30 mouse cellular contexts compared by ENCODE assay signal in the genomic region with DNA sequence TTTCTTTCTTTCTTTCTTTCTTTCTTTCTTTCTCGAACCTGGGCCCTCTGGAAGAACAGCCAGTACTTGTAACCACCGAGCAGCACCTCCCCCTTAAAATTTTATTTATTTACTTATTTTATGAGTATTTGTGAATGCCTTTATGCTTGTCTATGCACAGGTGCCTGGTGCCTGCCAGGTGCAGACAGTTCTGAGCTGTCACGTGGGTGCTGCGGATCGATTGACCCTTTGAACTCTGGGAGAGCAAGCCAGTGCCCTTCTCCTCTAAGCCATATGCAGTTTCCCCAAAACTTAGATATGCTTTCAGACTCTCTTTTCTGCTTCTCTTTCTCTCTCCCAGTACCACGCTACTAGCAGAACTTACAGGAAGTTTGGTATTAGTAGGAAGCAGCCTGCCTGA. TPM values are rescaled to one million over a fixed set of nuclear protein-coding genes. Genes with fewer than 3 reads are reported as not detected.
DNase-seq lines count a peak whose midpoint lies in the region; ATAC-seq lines count a peak whose summit lies in the region.
"Had no signal": no experiment of that assay in that cellular context is flagged by ENCODE, and none has a peak within 500 bp of the region (broad histone marks: within the 10 kb centered on the region; RNA-seq: fewer than 3 reads in every experiment).

No protein-coding gene starts in this region.

- peak; percentile 47 for DNase-seq in liver
- DNase-seq in yolk sac, embryonic 10.5 days (ENCODE audit: low spot score), result peak; percentile 22
- no peak for DNase-seq in heart, postnatal 25 days (ENCODE audit: low spot score)
- DNase-seq in neural tube, embryonic 10.5 days (ENCODE audit: extremely low spot score, low spot score), result no peak
- DNase-seq in urinary bladder, postnatal 14 days (ENCODE audit: low spot score), result no peak
- DNase-seq: adrenal gland, postnatal 25 days; cerebellum, adult 18-20 months; cerebellum, postnatal 10 days; gastrocnemius, adult 2 months; gastrocnemius, postnatal 36 days; heart, postnatal 4 days; kidney, adult 8-10 months; kidney, postnatal 4 days; lung, adult 2 months; lung, postnatal 10 days; right cerebral cortex, postnatal 25 days; spleen, adult 18-20 months; thymus, postnatal 36 days had no signal

- H3K4me1 ChIP-seq in liver, embryonic 12.5 days, result peaks cover 32% of the 10 kb centered on the region
- no peaks in the 10 kb centered on the region for H3K4me1 ChIP-seq in intestine, embryonic 15.5 days (replicated peaks)
- peaks cover 19% of the 10 kb centered on the region for H3K4me1 ChIP-seq in liver, embryonic 16.5 days (ENCODE audit: control insufficient read depth, low read depth, low read length)
- H3K4me1 ChIP-seq: forebrain, embryonic 15.5 days; heart, embryonic 15.5 days; limb, embryonic 10.5 days; limb, embryonic 15.5 days; midbrain, embryonic 10.5 days; midbrain, embryonic 15.5 days had no signal

- H3K4me3 ChIP-seq in liver, embryonic 12.5 days, result no peak overlapping the region
- no peak overlapping the region for H3K4me3 ChIP-seq in intestine, embryonic 15.5 days (replicated peaks)
- no peak overlapping the region for H3K4me3 ChIP-seq in liver, embryonic 16.5 days (ENCODE audit: low read depth, low read length)
- H3K4me3 ChIP-seq: forebrain, embryonic 15.5 days; gastrocnemius, adult 2 months; heart, embryonic 15.5 days; limb, embryonic 10.5 days; limb, embryonic 15.5 days; midbrain, embryonic 10.5 days; midbrain, embryonic 15.5 days had no signal

- no peak overlapping the region for H3K4me2 ChIP-seq in liver, embryonic 12.5 days
- H3K4me2 ChIP-seq in intestine, embryonic 15.5 days (replicated peaks), result no peak overlapping the region
- H3K4me2 ChIP-seq in liver, embryonic 16.5 days (ENCODE audit: low read depth, low read length), result no peak overlapping the region
- H3K4me2 ChIP-seq: forebrain, embryonic 15.5 days; heart, embryonic 15.5 days; hindbrain, embryonic 14.5 days; limb, embryonic 15.5 days; midbrain, embryonic 15.5 days had no signal

- 57% methylated on average over 5 of the region's 6 CpGs for WGBS in liver, embryonic 12.5 days (ENCODE audit: insufficient replicate concordance)
- 46% methylated on average over 6 of the region's 6 CpGs for WGBS in intestine, embryonic 15.5 days
- 58% methylated on average over 5 of the region's 6 CpGs for WGBS in liver, embryonic 16.5 days (ENCODE audit: insufficient replicate concordance)

- intact Hi-C loops in heart, postnatal 25 days (cut with DNase I), result no loop called here

- H3K9me3 ChIP-seq in liver, embryonic 12.5 days (replicated peaks), result no peaks in the 10 kb centered on the region
- H3K9me3 ChIP-seq in intestine, embryonic 15.5 days, result no peaks in the 10 kb centered on the region
- no peaks in the 10 kb centered on the region for H3K9me3 ChIP-seq in liver, embryonic 16.5 days (replicated peaks; ENCODE audit: control insufficient read depth, low read length)
- H3K9me3 ChIP-seq: forebrain, embryonic 15.5 days; heart, embryonic 15.5 days; limb, embryonic 10.5 days; limb, embryonic 15.5 days; midbrain, embryonic 10.5 days; midbrain, embryonic 15.5 days had no signal

- no peak for ATAC-seq in liver, embryonic 12.5 days
- peak; percentile 71 for ATAC-seq in intestine, embryonic 15.5 days
- peak; percentile 67 for ATAC-seq in liver, embryonic 16.5 days (ENCODE audit: low read depth)
- ATAC-seq: forebrain, embryonic 15.5 days; midbrain, embryonic 15.5 days had no signal

- H3K9ac ChIP-seq in liver, embryonic 12.5 days, result no peak overlapping the region
- no peak overlapping the region for H3K9ac ChIP-seq in intestine, embryonic 15.5 days
- no peak overlapping the region for H3K9ac ChIP-seq in liver, embryonic 16.5 days (ENCODE audit: low read depth, low read length)
- H3K9ac ChIP-seq: forebrain, embryonic 15.5 days; heart, embryonic 15.5 days; hindbrain, embryonic 14.5 days; limb, embryonic 15.5 days; midbrain, embryonic 15.5 days had no signal

- H3K36me3 ChIP-seq in liver, embryonic 12.5 days, result no peaks in the 10 kb centered on the region
- H3K36me3 ChIP-seq in intestine, embryonic 15.5 days, result no peaks in the 10 kb centered on the region
- H3K36me3 ChIP-seq in liver, embryonic 16.5 days (ENCODE audit: control insufficient read depth, insufficient read depth), result no peaks in the 10 kb centered on the region
- H3K36me3 ChIP-seq: forebrain, embryonic 15.5 days; heart, embryonic 15.5 days; limb, embryonic 10.5 days; limb, embryonic 15.5 days; midbrain, embryonic 10.5 days; midbrain, embryonic 15.5 days had no signal

- H3K27me3 ChIP-seq in liver, embryonic 12.5 days (replicated peaks), result no peaks in the 10 kb centered on the region
- no peaks in the 10 kb centered on the region for H3K27me3 ChIP-seq in intestine, embryonic 15.5 days (replicated peaks)
- no peaks in the 10 kb centered on the region for H3K27me3 ChIP-seq in liver, embryonic 16.5 days (ENCODE audit: control insufficient read depth, insufficient read depth, low read depth, low read length)
- H3K27me3 ChIP-seq: forebrain, embryonic 15.5 days; heart, embryonic 15.5 days; limb, embryonic 15.5 days; midbrain, embryonic 15.5 days had no signal

- no peak overlapping the region for H3K27ac ChIP-seq in liver, embryonic 12.5 days
- H3K27ac ChIP-seq in intestine, embryonic 15.5 days, result no peak overlapping the region
- peak overlapping the region; percentile 12; the same call in 1 of the 2 replicates for H3K27ac ChIP-seq in liver, embryonic 16.5 days (ENCODE audit: low read length)
- H3K27ac ChIP-seq: forebrain, embryonic 15.5 days; gastrocnemius, adult 2 months; heart, embryonic 15.5 days; hindbrain, embryonic 14.5 days; kidney, postnatal 0 days; limb, embryonic 10.5 days; limb, embryonic 15.5 days; macrophage; midbrain, embryonic 10.5 days; midbrain, embryonic 15.5 days had no signal

RNA-seq across cellular contexts. Expression of a gene that starts 8.1 kb away (rescaled TPM):
- polyA plus RNA-seq in liver, embryonic 12.5 days (2016; fragmentation: Nextera tagmentation; extraction: Ambion mirVana), result 467 and 508 TPM in 2 replicates
- 484 and 495 TPM in 2 replicates for polyA plus RNA-seq in intestine, embryonic 15.5 days (2015; fragmentation: Nextera tagmentation; extraction: Ambion mirVana)
- 383 and 398 TPM in 2 replicates for polyA plus RNA-seq in liver, embryonic 16.5 days (2015; fragmentation: Nextera tagmentation; extraction: Ambion mirVana)
- total RNA-seq in heart, postnatal 25 days (2021), result 100 to 1,000 TPM; 265 to 283 TPM

Comparison
In these comparisons a context has a peak if more than half of its experiments do, and no peak if none do; other contexts are left out.
1. DNase-seq: peak in liver (single experiment) and yolk sac, embryonic 10.5 days (single experiment); none in heart, postnatal 25 days (single experiment), neural tube, embryonic 10.5 days (single experiment) and urinary bladder, postnatal 14 days (single experiment).